Mouse (Mus musculus) left cerebral cortex, adult 18-20 months (tissue): ENCODE measurements at regions not wholly inside any gene's neighbourhood (a gene's known extent, or its start where the extent isn't known, plus 50 kb on each side); places are given as distances from the start of the nearest gene placed in this dataset.

Experiments used
- DNase-seq, 2 experiments: peaks; one replicate each; pipeline ENCODE4 v3.0.0; 2021 to 2022; ENCODE audit warnings: low spot score in 2 of 2, mixed read lengths in 1 of 2

DNA sequence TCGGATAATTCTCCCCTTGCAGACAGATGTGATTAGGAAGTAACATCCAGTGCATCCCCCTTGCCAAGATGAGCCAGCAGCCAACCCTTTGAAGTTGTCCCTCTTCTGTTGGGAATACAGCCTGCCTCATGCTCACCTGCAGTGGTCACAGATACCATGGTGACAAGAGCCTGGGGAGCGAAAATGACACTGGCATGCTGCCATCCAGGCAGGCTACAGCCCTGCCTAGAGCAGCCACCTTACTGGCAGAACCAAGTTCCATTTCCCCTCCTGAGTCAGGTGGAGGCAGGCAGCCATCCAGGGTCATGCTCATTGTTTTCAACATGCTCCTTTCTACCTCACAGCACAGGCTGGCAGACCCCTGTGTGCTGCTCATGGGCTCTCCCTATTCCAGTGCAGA is 661.6 kb downstream of the Defb40 start:
- DNase-seq, result no peak

DNA sequence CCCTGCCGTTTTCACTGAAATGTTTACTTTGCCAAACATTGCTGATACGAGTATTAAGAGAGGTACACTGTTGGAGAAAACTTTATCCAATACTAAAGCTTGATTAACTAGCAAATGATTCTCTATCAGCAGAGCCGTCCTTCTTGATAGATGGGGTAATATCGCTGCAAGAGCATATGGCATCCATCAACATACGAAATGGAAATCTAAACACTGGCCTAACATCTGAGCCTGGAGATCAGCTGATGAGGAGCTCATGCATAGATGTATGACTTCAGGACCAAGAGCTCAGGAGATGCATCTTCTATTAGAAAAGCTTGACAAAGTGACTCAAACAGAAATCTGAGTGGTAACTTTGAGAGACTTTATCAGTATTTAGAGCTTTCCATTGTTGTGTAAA is 666.5 kb downstream of the Defb40 start:
- no peak for DNase-seq

DNA sequence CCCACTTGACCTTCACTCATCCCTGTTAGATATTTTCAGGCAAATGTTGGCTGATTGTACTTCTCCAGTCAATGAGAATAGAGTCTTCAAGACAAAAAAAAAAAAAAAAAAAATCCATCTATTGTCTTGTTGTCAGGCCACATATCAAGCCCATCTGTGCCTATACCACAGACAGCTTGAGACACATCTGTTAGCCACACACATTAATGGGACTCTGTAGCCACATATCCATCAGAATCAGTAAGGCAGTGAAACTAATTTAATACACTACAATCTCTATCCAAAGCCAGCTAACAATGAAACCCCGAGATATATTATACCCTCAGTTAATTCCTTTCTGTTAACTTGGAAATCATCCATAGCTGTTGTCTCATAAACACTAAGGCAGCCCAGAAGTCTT is 667.1 kb downstream of the Defb40 start:
- no peak for DNase-seq

DNA sequence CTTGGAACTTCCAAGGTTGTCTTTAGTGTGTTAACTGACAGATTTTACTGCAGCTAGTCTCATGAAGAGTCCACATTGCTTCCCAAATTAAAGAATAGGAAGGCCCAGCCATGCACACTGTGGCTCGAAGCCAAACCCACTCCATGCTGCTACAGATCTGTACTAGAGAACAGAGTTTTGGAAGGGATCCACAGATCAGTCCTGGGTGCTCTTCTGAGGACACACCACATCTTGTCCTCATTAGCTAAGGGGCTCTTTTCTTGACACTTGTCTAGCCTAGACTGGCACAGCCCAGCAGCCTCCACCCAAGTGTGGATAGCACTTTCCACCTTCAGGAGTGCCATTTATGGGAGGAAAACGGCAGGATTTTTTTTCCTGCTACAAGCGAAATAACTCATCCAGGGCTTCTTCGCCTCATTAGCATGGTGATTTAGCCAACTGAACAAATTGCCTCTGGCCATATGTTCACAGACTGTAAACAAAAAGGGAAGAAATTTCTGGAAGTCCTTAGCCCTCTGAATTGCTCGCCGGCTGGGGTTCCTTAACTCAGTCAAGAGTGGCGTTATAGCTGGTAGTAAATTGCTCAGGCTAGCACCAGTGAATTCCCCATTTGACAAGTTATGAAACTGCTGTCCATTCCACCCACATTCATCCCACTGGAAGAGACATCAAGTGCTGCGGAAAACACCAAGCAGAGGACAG is 690.4 kb downstream of the Defb40 start:
- DNase-seq, result peak; percentile 4 to 24

DNA sequence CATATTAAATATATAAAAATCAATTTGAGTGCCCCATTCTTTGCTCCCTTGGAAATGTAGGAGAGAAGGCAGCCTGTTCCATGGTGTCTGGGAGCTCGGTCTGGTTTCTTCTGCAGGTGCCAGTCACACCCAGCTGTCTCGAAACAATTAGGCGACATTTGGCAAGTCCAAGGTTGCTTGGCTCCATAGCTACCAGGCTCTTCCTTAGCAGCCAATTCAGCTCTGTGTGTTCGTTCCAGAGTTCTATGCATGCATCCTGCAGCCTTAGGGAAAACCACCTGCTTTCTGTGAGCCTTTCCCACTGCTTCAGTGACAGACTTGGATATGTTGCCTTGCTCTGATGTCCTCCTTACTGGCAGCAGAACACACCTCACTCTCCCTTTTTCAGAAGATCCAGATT is 698.1 kb downstream of the Defb40 start:
- DNase-seq, result no peak

DNA sequence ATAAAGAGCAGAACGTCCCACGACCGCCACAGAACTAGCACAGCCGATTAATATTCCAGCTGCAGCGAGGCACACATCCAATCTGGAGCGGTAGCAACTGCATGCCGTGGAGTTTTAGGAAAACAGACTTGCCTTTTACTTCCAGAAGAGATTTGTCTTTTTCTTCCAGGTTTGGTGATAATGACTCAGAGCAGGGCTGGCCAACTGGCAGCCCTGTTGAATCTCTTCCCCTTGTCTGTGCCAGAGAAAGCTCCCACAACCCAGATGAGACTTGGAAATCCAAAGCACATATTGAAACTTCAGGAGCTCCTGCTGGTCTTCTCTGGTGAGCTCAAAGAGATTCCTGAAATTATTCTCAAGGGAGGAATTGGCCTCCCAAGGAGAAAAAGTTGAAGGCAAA is 709.8 kb downstream of the Defb40 start:
- DNase-seq, result peak; percentile 44 to 50

DNA sequence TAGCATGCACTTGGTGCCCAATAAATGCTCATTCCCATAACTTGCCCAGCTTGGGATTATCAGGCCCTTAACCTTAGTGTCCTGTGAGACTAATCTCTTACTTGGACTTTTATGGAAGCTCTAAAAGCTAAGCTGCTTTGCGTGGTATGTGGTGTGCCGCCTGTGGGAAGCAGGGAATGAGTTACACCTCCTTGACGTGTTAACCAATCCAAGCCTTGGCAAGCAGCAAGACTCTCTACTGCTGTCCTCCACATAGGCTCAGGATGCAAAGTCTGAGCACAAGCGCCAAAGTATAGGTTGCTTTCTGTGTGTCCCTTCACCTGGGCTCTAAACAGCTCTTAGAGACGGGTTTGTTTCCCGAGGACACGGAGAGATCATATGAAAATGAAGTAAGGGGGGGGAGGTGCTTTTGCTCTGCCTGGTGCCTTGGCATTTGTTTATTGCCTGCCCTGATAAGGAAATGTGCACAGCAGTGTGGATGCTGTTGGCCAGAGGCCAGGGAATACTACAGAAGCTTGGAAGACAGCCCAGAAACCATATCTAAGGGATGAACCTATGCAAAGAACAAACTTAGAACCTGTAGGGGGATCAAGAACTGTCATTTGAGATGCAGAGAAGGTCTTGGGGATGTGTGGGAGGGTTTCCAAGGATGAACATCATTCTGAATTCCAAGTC is 719.6 kb downstream of the Defb40 start:
- DNase-seq, result peak; percentile 16 to 42

DNA sequence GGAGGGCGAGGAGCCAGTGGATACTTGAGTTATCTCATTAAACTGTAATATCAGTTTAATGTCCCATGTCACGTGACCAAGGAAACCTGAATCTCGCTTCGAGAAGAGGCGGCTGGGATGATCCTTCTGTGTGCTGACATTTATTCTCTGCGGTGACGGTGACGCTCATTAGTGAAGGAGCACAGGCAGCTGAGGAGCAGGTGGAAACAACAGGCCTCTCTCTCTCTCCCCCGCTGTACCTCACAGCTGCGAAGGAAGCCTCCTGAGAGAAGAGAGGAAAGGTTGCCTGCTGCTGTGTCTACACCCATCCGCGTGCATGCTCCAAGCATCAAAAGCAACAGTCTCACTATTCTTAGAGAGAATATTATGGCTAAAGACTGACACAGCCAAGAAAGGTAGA is 731.8 kb downstream of the Defb40 start:
- DNase-seq, result no peak

DNA sequence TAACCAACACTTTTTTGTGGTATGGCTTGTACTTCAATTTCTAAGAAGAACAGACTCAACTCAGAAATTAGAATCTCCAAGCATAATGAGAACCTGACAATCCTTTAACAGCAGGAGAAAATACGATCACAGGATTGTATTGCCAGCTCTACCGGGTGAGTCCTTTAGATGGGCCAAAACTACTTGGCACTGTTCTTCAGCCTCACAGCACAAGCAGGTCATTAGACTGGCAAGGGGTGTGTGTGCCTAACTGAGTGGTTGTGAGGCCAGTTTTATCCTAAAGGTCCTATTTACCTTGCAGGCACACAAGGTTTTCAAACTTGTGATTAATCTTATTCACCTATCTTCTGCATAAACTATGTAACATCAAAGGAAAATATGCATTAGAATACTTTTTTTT is 760.5 kb downstream of the Defb40 start:
- DNase-seq, result no peak

DNA sequence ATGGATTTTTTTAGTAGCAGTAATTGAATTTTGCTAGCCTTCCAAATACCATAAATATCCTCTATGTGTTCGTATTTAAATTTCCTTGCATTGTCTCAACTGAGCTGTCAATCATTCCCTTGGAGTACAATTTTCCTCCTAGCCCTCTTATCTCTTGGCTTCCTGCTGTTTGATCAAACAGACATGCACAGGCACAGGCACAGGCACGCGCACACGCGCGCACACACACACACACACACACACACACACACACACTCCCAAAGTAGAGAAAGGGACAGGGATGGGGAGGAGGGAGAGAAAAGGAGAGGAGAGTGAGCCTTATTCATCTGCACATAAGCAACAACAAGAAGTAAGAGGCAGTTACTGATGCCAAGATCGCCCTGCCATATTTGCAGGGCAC is 760.9 kb downstream of the Defb40 start:
- DNase-seq, result no peak

DNA sequence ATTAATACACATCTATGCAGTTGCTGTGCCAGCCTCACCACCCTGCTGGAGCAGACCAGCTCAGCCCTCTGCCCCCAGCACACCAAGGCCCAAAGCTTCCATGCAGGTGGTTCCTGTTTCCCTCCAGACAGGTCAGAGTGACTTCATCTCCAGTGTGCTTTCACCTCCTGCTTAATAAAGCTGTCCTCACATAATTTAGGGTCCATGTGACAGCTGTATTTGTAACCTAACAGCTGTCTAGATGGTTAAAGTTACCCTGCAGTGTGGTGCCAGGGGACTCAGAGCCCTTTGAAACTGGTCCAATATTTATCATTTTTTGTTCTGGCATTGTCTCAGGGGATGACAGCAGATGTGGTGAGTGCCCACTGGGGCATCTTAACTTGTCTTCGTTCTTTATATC is 761.5 kb downstream of the Defb40 start:
- no peak for DNase-seq

DNA sequence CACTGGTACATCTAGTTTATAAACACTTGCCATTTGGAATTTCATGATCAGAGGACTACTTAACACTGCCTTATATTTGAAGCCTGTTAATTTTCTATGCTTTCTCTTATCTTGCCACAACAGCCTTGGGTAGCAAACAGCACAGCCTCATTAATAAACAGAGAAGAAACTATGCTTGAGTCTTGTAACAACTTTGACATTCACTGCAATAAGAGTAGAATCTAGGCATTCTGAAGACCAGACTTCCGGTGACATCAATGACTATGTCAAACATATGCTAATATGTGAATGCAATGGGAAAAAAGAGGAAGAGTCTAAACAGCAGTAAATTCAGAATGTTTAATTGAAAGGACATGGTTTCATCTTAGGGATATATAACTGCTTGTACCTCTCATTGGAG is 768.0 kb downstream of the Defb40 start:
- no peak for DNase-seq

DNA sequence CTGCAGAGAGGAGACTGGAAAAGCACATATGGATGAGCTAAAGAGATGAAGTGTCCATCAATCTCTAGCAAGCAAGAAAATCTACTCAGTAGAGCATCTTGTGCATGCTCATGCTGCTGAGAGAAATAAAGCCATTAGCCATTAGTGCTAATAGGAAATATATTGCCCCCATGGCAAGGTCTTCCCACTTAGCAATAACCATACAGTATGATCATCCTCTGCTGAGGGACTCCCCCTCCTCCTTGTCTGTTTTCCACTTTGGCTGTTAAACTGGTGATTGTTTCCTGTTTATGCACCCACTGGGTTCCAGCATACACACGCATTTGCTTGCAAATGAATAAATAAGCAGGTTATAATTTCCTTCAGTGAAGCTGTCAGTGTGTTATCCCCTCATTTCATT is 769.4 kb downstream of the Defb40 start:
- no peak for DNase-seq

DNA sequence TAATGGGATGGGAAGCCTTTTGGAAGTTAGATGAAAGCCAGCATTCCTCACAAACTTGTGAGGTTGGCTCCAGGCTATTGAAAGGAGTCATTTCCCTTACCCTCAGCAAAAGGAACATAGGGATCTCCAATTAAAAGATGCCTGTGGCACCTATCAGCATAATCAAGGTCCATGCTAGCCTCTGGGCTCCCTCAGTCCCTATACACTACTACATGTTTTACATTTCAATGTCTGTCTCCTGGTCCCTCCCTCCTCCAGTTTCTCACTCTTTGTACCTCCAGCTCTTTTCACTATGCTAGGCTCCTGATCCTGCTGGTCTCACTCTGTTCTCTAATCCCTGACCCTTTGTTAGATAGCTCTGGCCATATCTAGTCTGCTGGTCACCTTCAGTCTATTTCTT is 790.6 kb downstream of the Defb40 start:
- DNase-seq, result no peak

DNA sequence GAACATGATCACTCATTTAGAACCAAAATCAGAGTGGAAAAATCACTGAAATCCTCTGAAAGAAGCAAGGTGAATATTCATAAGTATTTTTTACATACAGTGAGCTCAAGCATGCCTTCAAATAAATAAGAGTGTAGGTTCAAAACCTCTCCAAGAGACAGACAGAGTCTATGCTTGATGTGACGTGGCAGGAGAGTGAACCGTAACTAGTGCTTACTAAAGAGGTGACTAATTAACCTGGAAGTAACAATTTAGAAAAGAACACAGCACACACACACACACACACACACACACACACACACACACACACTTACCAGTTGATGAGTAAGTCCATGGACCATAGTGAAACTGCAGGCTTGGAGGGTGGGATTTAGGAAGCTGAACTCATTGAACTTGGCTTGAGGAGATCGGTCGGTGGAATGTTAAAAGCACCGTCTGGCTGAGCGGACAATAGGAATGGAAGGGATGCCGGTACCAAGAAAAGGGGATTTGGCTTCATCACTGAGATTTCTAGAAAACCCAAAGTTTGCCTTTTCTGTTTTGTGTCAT is 802.4 kb downstream of the Defb40 start:
- DNase-seq, result no peak

DNA sequence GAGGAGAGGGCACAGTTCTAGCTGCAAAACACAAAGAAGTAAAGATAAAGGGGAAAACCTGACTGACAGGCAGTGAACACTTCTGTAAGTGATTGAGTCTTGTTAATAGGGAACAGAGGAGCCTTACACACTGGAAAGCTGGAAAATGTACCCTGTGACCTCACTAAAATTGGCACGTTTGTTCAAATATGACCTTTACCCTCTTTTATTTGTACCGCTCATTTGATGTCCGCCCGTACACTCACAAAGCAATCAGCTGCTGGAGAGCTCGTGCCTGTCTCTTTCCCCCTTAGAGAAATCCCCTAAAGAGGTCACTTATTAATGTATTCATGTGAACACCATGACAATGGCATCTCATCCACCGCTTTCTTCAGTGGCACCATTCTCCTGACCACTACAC is 819.4 kb downstream of the Defb40 start:
- no peak for DNase-seq

DNA sequence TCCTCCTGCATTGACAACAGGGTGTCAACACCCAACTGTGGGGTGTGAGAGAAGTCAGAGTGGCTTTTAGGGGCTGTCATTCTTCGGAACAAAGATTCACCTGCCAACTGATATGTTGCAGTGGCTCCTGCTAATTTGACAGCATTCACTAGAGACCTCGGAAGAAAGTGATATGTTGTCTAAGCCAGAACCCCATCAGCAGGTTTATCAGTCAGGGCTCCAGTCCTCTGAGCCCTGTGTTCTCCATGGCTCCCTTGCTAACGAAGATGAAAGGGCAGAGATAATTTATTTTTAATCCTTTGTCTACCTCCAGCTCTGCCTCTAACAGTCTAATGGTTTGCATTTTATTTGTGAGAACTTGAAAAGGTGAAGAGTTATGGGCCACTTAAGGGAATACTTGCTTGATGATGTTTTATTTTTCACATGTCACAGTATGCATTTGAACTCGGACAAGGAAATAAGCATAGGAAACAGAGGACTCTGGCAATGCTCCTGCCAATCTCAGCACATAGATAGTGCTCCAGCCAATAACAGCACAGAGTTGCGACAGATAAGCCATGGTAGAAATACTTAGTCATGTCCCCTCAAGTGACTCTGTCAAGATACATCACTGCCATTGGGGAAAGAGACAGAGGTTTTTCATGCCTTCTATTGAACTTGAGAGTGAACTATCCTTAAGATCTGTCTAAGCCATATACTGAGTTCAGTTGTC is 862.6 kb downstream of the Defb40 start:
- no peak for DNase-seq

DNA sequence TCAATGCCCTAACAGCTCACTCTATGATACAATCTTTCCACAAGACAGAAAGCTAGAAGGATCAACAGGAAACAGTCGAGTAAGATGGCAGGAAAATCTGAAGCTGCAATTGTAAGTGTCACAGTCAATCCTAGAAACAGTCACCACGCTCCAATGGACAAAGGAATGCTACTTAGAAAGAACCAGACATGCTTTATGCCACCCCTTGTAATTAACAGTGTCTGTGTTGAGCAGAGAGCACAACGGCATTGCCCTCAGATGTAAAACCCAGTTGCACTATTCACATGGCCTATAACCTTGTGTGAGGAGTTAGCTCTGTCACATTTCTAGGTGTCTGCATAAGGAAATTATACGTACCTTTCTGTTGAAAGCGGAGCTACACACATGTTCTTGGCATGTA is 864.8 kb downstream of the Defb40 start:
- DNase-seq, result no peak

DNA sequence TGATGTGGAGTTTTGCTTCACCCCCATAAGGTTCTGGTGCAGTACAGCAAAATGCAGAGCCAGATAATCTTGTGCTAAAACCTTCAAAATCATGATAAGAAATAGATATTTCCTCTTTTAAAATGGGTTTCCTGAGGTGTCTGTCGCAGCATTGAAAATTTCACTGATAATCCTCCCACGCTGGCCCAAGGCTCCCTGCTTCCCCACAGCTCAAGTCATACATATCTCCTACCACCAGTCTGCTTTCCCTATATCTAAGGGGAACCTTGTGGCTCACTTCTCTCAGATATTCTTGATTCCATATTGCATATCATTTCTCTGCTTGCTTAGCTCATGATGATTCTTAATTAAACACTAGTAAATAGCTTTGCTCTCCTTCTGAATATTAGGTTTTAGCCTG is 868.6 kb downstream of the Defb40 start:
- no peak for DNase-seq

DNA sequence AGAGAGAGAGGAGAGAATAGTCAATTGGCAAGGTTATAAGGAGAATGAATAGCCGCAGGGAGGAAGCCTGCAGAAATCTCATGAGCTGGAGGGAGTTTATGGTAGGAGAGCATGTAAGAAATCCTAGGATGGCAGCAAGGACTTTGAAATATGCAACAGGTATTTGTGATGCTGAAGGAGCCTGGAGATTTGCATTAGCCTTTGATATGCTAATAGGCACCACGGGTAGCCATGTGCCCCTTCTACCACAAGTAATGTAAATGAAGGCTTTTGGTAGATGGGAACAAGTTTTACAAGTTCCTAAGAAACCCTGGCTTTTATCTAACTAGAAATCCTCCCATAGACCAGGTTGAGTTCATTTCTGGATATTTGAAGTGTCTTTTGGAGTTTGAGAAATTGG is 871.2 kb downstream of the Defb40 start:
- no peak for DNase-seq

DNA sequence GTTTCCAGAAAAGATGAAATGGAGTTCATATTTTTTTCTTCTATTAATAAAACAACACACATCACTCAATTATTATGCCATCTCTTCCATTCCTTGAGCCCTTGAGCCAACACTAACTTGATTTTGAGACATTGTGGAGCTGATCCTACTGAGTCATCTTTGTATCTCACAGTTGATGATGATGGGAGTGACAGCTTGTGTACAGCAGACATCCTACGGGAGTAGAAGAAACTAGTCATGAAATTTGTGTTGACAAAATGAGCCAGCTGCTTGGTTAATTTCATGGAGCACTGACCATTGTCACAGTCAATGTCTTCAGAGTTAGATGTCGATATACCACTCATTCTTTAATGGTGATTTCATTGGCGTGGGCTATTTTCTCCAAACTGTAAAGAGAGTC is 912.6 kb downstream of the Defb40 start:
- DNase-seq, result no peak

DNA sequence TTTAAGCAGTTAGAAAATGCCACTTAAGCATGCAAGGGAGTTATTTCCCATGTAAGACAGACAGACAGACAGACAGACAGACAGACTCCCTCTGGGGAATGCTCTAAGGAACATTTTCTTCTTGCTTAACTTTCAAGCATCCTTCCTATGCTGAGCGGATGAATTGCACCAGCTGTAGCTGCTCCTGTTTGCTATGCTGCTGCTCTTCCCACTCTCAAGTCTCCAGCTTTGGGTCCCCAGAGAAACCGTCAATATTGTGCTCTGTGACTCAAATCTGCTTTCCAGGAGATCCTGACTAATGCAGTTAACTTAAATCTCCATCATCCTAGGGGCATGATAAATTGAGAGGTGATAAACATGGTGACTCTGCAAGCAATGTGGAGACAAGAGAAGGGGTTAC is 918.5 kb downstream of the Defb40 start:
- DNase-seq, result no peak
